Mouse (Mus musculus) liver, postnatal 0 days (tissue): ENCODE data around the gene 4933415A04Rik. TPM values are rescaled to one million over a fixed set of nuclear protein-coding genes. Genes with fewer than 3 reads are reported as not detected.

Experiments
- ATAC-seq: fragments of 200-750 bp; cut with Nextera tagmentation; 2 replicates; pipeline ENCODE4 v1.8.0; 2017; ENCODE audit warnings: mild to moderate bottlenecking, moderate library complexity
- DNase-seq: peaks from one replicate; pipeline ENCODE4 v3.0.0-alpha.2; 2016
- H3K27ac ChIP-seq: fragments of 300-500 bp; sonication (generic); 2 replicates; pipeline ENCODE4 v1.5.1; 2014; ENCODE audit warnings: antibody characterized with exemption, moderate library complexity, mild to moderate bottlenecking, low read depth
- H3K27me3 ChIP-seq: fragments of 300-500 bp; sonication (generic); 2 replicates; pipeline ENCODE4 v1.6.1; 2014; ENCODE audit warnings: low read length, control low read depth, mixed read lengths; ENCODE audit not compliant: insufficient read depth
- H3K36me3 ChIP-seq: fragments of 300-500 bp; sonication (generic); replicated peaks from 2 replicates; pipeline ENCODE4 v1.6.1; 2014; ENCODE audit warnings: mild to moderate bottlenecking, control low read depth, low read length, moderate library complexity, mixed read lengths; ENCODE audit not compliant: insufficient read depth
- H3K4me1 ChIP-seq: fragments of 300-500 bp; sonication (generic); 2 replicates; pipeline ENCODE4 v1.6.1; 2014; ENCODE audit warnings: antibody characterized with exemption, mild to moderate bottlenecking, control low read depth; ENCODE audit not compliant: insufficient read depth
- H3K4me2 ChIP-seq: fragments of 300-500 bp; sonication (generic); 2 replicates; pipeline ENCODE4 v1.6.1; 2014; ENCODE audit warnings: low read depth, mild to moderate bottlenecking, low read length, moderate library complexity, mixed read lengths
- H3K4me3 ChIP-seq: fragments of 300-500 bp; sonication (generic); 2 replicates; pipeline ENCODE4 v1.5.1; 2014; ENCODE audit warnings: low read depth, low read length
- H3K9ac ChIP-seq: fragments of 300-500 bp; sonication (generic); replicated peaks from 2 replicates; pipeline ENCODE4 v1.6.1; 2014; ENCODE audit warnings: mild to moderate bottlenecking, moderate library complexity
- H3K9me3 ChIP-seq: fragments of 300-500 bp; sonication (generic); 2 replicates; pipeline ENCODE4 v1.6.1; 2016; ENCODE audit warnings: mild to moderate bottlenecking, control low read depth, low read length, mixed read lengths
- CTCF ChIP-seq: sonication (generic); IDR thresholded peaks from 2 replicates; pipeline ENCODE4 v1.5.1; 2016; ENCODE audit warnings: antibody characterized with exemption, low read depth
- EP300 ChIP-seq: IDR thresholded peaks from 2 replicates; pipeline ENCODE4 v1.6.1; 2016; ENCODE audit warnings: antibody characterized with exemption, low read depth, mild to moderate bottlenecking
- WGBS: fragments of 180-500 bp; shearing (Covaris S2); extraction: QIAGEN DNeasy Blood & Tissue Kit; methylation state at CpG from one replicate; pipeline ENCODE4 v1.1.7; 2014; ENCODE audit not compliant: insufficient replicate concordance; 5-methylcytosine and 5-hydroxymethylcytosine counted together
- polyA plus RNA-seq: library from polyadenylated mRNA; unstranded; fragments of >200 nt; fragmentation: Nextera tagmentation; extraction: Ambion mirVana; gene quantifications from 2 replicates; pipeline ENCODE4 v1.2.1, GENCODE M21; 2015

Gene 4933415A04Rik
- polyA plus RNA-seq, 1 experiment from 2014 or later: 0.51 TPM

GRCm38 (mm10) chr11:43624341-43624740, 37.5 kb downstream of the 4933415A04Rik start:
- Histone ChIP-seq H3K27me3 (no peaks in the 10 kb centered on the region), H3K4me3 (no peak overlapping the region), H3K27ac (no peak overlapping the region), H3K4me1 (peaks cover 11% of the 10 kb centered on the region; the same call in 1 of the 2 replicates), H3K9ac (no peak overlapping the region), H3K4me2 (no peak overlapping the region), H3K36me3 (no peaks in the 10 kb centered on the region), H3K9me3 (no peaks in the 10 kb centered on the region)
- DNase-seq (no peak), ATAC-seq (no peak)
- TF ChIP-seq EP300 (no peak), CTCF (no peak)
- 96% methylated on average over 1 of the region's 1 CpGs for WGBS

DNA sequence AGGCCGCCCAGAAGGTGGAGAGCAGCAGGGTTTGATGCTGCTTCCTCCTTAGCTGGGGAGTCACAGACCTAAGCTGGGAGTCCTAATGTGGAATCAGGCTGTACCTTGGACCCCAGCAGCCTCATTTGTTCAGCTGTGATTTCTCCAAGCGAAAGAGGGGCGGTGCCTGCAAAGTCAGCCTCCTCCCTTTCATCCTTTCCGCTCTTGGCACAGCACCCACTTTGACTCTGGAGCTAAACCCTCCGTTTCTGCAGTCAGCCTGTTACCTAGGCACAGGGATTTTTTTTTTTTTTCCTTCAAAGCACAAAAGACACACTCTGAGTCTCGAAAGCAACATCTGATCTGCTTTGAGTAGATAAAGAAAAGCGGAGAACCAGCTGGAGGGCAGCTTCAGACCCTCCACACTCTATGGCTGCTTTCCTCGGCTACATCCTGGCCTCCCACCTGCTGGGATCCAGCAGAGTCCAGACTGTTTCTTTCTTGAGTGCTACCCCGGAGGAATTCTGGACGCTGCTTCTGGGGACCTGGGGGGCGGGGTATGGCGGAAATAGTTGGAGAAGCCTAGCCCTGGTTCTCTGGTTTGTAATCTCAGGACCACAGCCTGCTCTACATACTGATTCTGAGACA, 39.6 kb downstream of the 4933415A04Rik start:
- 29% methylated on average over 12 of the region's 12 CpGs for WGBS
- Histone ChIP-seq H3K9me3 (no peaks in the 10 kb centered on the region), H3K27me3 (no peaks in the 10 kb centered on the region), H3K4me3 (peak overlapping the region; percentile 0; the same call in 1 of the 2 replicates), H3K4me2 (peak overlapping the region; percentile 29), H3K27ac (peak overlapping the region; percentile 73), H3K36me3 (no peaks in the 10 kb centered on the region), H3K4me1 (peaks cover 11% of the 10 kb centered on the region; the same call in 1 of the 2 replicates), H3K9ac (no peak overlapping the region)
- ATAC-seq (peak; percentile 89), DNase-seq (peak; percentile 77)
- TF ChIP-seq CTCF (no peak), EP300 (no peak)

DNA sequence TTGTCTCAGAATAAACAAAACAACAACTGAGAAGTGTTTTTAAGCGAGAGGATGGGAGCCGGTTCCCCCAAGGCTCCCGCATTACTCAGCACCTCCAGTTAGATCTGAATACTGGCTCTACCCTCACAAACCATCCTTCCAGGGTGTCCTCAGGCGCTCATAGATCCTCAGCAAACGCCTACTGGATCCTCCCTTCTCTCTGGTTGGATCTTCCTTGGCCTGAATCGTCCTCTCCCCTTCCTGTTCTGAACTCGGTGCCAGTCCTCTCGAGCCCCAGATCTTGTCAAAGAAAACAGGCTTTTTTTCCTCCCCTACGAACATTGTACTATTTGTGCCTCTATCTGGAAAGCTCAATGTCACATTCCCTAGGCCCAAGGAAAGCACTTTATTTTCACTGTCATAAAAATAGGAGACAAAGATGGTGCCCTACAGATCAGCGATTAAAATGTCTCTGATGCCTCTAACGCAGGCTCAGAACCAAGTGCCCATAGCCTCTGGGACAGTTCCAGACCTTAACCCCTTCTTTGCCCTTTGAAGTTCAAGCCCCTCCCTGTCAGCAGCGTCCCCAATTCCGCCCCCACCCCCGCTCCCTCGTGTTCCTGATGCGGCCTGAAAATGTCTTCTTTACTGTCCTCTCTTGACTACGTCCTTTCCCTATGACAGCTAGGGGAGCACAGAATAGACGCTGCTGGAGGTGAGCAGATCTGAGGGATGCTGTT, 40.2 kb downstream of the 4933415A04Rik start:
- WGBS: 48% methylated on average over 18 of the region's 18 CpGs
- Histone ChIP-seq H3K27ac (peak overlapping the region; percentile 29; the same call in 1 of the 2 replicates), H3K9ac (no peak overlapping the region), H3K4me1 (peaks cover 15% of the 10 kb centered on the region), H3K36me3 (no peaks in the 10 kb centered on the region), H3K9me3 (no peaks in the 10 kb centered on the region), H3K4me2 (peak overlapping the region; percentile 29; the same call in 1 of the 2 replicates), H3K4me3 (no peak overlapping the region), H3K27me3 (no peaks in the 10 kb centered on the region)
- DNase-seq (no peak), ATAC-seq (no peak)
- TF ChIP-seq CTCF (no peak), EP300 (no peak)

DNA sequence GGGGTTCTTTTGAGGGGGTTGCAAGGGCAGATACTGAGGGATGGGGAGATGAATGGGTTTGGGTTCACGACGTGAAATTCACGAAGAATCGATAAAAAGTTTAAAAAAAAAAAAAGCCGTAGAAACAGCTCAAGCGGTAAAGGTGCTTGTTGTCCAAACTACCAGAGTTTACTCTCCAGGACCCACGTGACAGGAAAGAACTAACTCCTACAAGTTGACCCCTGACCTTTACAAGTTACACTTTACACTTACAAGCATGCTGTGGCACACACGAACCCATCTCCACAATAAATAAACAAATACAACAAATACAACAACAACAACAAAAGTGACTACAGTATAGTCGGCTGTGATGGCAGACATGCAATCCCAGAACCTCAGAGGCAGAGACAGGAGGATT, 44.8 kb downstream of the 4933415A04Rik start:
- Histone ChIP-seq H3K9me3 (no peaks in the 10 kb centered on the region), H3K4me3 (no peak overlapping the region), H3K4me2 (no peak overlapping the region), H3K36me3 (no peaks in the 10 kb centered on the region), H3K9ac (no peak overlapping the region), H3K4me1 (peaks cover 36% of the 10 kb centered on the region), H3K27me3 (no peaks in the 10 kb centered on the region), H3K27ac (no peak overlapping the region)
- ATAC-seq: no peak
- WGBS: 62% methylated on average over 9 of the region's 9 CpGs
- no peak for DNase-seq
- no peak for TF ChIP-seq CTCF
- no peak for TF ChIP-seq EP300

- H3K9ac ChIP-seq: no peak overlapping the region
- DNase-seq (no peak), ATAC-seq (no peak)
- no peaks in the 10 kb centered on the region for H3K36me3 ChIP-seq
- no peak overlapping the region for H3K4me2 ChIP-seq
- no peaks in the 10 kb centered on the region for H3K27me3 ChIP-seq
- H3K4me1 ChIP-seq: peaks cover 27% of the 10 kb centered on the region
- no peaks in the 10 kb centered on the region for H3K9me3 ChIP-seq
- H3K4me3 ChIP-seq: no peak overlapping the region
- TF ChIP-seq EP300 (no peak), CTCF (no peak)
- H3K27ac ChIP-seq: peak overlapping the region; percentile 30; the same call in 1 of the 2 replicates
- WGBS: 22% methylated on average over 4 of the region's 4 CpGs
These were observed 45.7 kb downstream of the 4933415A04Rik start for GRCm38 (mm10) chr11:43632566-43632965.

DNA sequence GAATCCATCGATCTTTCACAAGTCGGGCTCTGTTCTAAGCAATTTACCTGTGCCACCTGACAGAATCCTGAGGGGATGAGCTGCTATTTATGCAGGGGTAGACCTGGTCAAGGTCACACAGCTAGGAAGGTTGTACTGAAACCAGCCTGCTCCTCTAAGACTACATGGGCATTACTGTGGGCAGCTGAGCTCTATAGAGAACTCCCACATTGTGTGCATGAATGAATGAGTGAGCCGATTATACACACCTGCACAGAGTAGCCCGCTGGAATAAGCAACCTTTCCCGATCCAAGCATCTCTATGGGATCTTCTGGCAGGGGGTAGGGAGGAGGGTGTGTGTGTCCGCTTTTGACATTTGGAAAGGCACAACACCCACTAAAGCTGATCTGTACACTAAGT, 46.3 kb downstream of the 4933415A04Rik start:
- no peaks in the 10 kb centered on the region for H3K36me3 ChIP-seq
- TF ChIP-seq EP300 (no peak), CTCF (no peak)
- 59% methylated on average over 6 of the region's 6 CpGs for WGBS
- H3K9ac ChIP-seq: no peak overlapping the region
- H3K4me2 ChIP-seq: no peak overlapping the region
- ATAC-seq: no peak
- peaks cover 27% of the 10 kb centered on the region for H3K4me1 ChIP-seq
- DNase-seq: no peak
- no peak overlapping the region for H3K27ac ChIP-seq
- H3K27me3 ChIP-seq: no peaks in the 10 kb centered on the region
- H3K4me3 ChIP-seq: no peak overlapping the region
- no peaks in the 10 kb centered on the region for H3K9me3 ChIP-seq
